Mouse (Mus musculus) macrophage (primary cell): ENCODE measurements around the gene 1600002K03Rik. TPM values are rescaled to one million over a fixed set of nuclear protein-coding genes. Genes with fewer than 3 reads are reported as not detected.

ENCODE experiments used
- H3K27ac ChIP-seq: fragments of 350-480 bp; formaldehyde crosslinking; 2 replicates; pipeline ENCODE4 v1.9.0; 2021
- H3K36me3 ChIP-seq: fragments of 350-480 bp; formaldehyde crosslinking; 2 replicates; pipeline ENCODE4 v1.9.0; 2021; ENCODE audit errors: inconsistent target
- H3K4me3 ChIP-seq: fragments of 350-480 bp; formaldehyde crosslinking; 2 replicates; pipeline ENCODE4 v1.9.0; 2021; ENCODE audit errors: inconsistent target
- H3K79me2 ChIP-seq: fragments of 350-480 bp; formaldehyde crosslinking; 2 replicates; pipeline ENCODE4 v1.9.0; 2021; ENCODE audit errors: inconsistent target
- WGBS: methylation state at CpG from one replicate; pipeline ENCODE4 v1.1.7; 2026; ENCODE audit warnings: inconsistent platforms; ENCODE audit not compliant: missing documents; 5-methylcytosine and 5-hydroxymethylcytosine counted together
- polyA plus RNA-seq: library from polyadenylated mRNA; stranded (reverse); fragments of 250-400 nt; gene quantifications from 3 replicates; pipeline ENCODE4 v1.2.4, GENCODE M21; 2018; ENCODE audit warnings: inconsistent platforms

1600002K03Rik gene
- polyA plus RNA-seq, 1 experiment from 2014 or later: 4.4 TPM

- Histone ChIP-seq H3K4me3 (no peak overlapping the region; the same call in 1 of the 2 replicates), H3K36me3 (no peaks in the 10 kb centered on the region), H3K27ac (no peak overlapping the region), H3K79me2 (peaks cover 6% of the 10 kb centered on the region)
- 38% methylated on average over 23 of the region's 33 CpGs for WGBS
Observed at GRCm38 (mm10) chr10:80137626-80138552, 34.9 kb upstream of the 1600002K03Rik start.

DNA sequence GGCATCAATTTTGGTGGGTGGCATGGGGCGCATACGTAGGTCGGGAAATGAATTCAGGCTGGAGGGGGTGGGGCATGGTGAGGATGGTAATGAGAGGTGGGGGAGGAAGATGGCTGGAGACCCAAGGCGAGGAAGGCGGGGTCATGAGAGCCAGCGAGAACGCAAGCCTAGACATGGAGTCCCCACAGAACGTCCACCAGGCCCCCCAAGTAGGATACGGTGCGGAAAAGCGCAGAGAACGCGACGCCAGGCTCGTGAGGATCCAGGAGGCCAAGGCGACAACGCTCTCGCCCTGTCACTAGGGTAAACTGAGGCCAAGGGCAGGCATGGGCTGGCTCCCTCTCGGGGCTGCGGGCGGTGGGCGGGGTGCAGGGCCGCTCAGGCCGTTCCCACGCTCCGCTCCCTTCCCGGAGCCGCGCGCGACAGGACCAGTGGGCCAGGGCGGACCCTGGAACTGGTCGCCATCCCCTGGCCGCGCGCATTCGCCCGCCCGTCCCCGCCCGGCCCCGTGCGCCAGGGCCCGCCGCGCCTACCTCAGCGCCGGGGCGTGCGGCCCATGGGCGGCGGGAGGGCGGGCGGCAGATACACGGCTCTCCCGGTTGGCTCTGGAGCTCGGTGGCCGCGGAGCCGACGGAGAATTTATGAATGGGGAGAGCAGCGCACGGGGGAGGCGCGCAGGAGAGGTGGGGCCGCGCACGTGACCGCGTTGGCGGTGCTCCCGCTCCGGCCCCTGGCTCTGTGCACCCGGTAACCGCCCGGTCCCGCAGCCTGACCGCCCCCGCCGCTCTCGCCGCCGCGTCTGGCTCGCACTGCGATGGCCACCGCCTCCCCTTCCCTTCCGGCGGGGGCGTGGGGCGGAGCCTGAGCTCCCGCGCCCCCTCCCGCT lies 33.9 kb upstream of the 1600002K03Rik start, which contains the start of gene Atp5d:
TSS of gene Atp5d (plus strand) at position 80 of the 886 bp plus-strand sequence.
- H3K79me2 ChIP-seq: peaks cover 15% of the 10 kb centered on the region
- no peak within 1 kb of the TSS for H3K27ac ChIP-seq
- no peak within 1 kb of the TSS; the same call in 1 of the 2 replicates for H3K4me3 ChIP-seq
- 2% methylated on average over 79 of the region's 94 CpGs for WGBS
- H3K36me3 ChIP-seq: no peaks in the 10 kb centered on the region; the same call in 1 of the 2 replicates

DNA sequence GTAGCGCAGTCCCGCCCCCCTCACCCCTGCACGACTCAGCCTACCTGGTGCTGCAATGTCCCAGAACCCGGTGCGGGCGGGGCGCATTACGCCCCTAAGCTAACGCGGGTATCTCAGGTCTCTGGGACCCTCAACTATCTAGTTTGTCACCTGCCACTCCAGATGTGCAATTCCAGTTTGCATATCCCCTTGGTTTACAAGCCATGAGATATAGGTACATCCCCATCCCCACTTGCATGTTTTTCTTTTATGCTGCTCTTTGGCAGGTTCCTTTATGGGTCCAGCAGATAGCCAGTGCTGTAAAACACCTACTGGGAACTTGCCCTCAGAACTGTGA lies 33.3 kb upstream of the 1600002K03Rik start:
- no peak overlapping the region for H3K27ac ChIP-seq
- no peak overlapping the region; the same call in 1 of the 2 replicates for H3K4me3 ChIP-seq
- peaks cover 6% of the 10 kb centered on the region for H3K36me3 ChIP-seq
- H3K79me2 ChIP-seq: peaks cover 21% of the 10 kb centered on the region
- 2% methylated on average over 10 of the region's 10 CpGs for WGBS

DNA sequence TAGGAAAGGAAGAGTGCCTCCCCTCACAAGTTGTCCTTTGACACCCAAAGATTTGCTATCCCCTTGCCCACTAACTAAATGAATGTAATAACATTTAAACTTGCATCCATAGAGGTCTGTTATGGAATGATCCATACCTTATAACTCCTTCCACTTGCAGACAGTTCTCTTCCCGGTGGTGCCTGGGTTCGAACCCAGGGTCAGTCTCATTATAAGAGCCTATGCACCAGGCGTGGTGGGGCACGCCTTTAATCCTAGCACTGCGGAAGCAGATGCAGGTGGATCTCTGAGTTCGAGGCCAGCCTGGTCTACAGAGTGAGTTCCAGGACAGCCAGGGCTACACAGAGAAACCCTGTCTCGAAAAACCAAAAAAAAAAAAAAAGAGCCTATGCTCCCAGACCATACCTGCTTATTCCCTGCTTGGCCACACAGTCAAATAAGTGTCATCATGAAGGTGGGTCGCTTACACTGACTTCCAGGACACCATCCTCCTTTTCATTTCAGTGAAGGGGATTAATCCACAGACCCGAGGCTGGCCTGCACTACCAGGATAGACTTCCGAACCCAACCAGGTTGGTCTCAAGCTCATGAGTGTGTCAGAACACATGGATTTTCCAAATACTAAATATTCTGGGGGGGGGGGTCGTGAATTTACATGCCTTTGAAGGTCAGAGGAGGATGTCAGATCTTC lies 32.6 kb upstream of the 1600002K03Rik start:
- H3K79me2 ChIP-seq: peaks cover 28% of the 10 kb centered on the region
- H3K27ac ChIP-seq: no peak overlapping the region
- 87% methylated on average over 11 of the region's 11 CpGs for WGBS
- H3K36me3 ChIP-seq: peaks cover 12% of the 10 kb centered on the region
- H3K4me3 ChIP-seq: no peak overlapping the region

GRCm38 (mm10) chr10:80140666-80141035 lies 32.1 kb upstream of the 1600002K03Rik start, which contains the start of gene Cbarp:
Gene Cbarp (minus strand): TSS chr10:80140835.
- peak within 1 kb of the TSS; percentile 35 for H3K27ac ChIP-seq
- H3K36me3 ChIP-seq: peaks cover 12% of the 10 kb centered on the region
- 86% methylated on average over 10 of the region's 10 CpGs for WGBS
- peak within 1 kb of the TSS; percentile 73 for H3K4me3 ChIP-seq
- H3K79me2 ChIP-seq: peaks cover 33% of the 10 kb centered on the region

- under 1% methylated on average over 29 of the region's 29 CpGs for WGBS
- Histone ChIP-seq H3K4me3 (peak overlapping the region; percentile 73; the same call in 1 of the 2 replicates), H3K79me2 (peaks cover 39% of the 10 kb centered on the region), H3K27ac (peak overlapping the region; percentile 35), H3K36me3 (peaks cover 12% of the 10 kb centered on the region)
Observed at GRCm38 (mm10) chr10:80141243-80141642, 31.5 kb upstream of the 1600002K03Rik start.

DNA sequence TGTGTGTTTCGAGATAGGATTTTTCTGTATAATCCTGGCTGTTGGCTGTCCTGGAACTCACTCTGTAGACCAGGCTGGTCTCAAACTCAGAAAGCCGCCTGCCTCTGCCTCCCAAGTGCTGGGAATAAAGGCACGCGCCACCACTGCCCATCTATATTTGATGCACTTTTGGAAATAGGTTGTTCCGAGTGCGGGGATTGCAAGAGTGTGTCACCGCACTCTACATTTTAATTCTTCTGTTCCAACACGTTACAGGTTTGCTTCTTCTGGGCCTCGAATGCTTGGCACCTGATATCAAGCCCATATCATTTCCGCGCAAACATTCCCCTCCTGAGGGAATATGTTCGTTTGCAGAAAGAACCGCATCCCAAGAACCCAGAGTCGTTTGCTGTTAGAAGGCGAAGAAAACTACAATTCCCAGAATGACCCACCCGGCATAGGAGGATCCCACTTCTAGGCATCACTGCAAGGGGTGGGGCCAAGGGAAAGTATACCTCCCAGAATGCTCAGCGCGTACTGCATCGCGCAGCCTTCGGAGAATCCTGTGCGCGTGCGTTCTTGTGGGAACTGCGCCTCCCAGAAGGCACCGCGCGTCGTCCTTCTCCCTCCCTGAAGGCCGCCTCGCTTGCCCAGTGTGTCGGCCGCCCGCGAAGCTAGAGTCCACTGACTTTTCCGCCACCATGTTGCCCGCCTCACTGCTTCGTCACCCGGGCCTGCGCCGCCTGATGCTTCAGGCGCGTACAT lies 30.8 kb upstream of the 1600002K03Rik start:
- WGBS: under 1% methylated on average over 43 of the region's 43 CpGs

DNA sequence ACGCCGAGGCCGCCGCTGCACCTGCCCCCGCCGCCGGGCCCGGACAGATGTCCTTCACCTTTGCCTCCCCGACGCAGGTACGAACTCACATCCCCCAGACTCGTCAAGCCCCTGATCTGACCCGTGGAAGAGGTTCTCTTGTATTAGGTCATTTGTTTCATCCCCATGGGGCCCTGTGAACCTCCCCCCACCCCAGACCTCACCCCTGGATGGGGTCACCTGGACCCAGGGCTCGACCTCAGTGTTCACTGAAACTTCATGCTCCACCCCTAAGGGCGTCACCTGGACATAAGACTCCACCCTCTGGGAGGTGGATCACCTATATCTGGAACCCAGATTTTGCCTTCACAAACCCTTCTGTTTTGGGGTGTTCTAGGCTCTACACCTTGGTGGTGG lies 30.2 kb upstream of the 1600002K03Rik start:
- H3K79me2 ChIP-seq: peaks cover 46% of the 10 kb centered on the region
- peak overlapping the region; percentile 73 for H3K4me3 ChIP-seq
- peaks cover 12% of the 10 kb centered on the region for H3K36me3 ChIP-seq
- H3K27ac ChIP-seq: peak overlapping the region; percentile 43
- WGBS: under 1% methylated on average over 15 of the region's 15 CpGs

More for the DNA sequence above, 30.8 kb upstream of the 1600002K03Rik start:
- peaks cover 46% of the 10 kb centered on the region for H3K79me2 ChIP-seq
- H3K36me3 ChIP-seq: peaks cover 12% of the 10 kb centered on the region
- H3K4me3 ChIP-seq: peak overlapping the region; percentile 73
- peak overlapping the region; percentile 13 for H3K27ac ChIP-seq

- WGBS: 89% methylated on average over 7 of the region's 7 CpGs
- peaks cover 46% of the 10 kb centered on the region for H3K79me2 ChIP-seq
- H3K4me3 ChIP-seq: no peak overlapping the region
- H3K36me3 ChIP-seq: peaks cover 12% of the 10 kb centered on the region
- H3K27ac ChIP-seq: no peak overlapping the region
Observed at GRCm38 (mm10) chr10:80143664-80144063, 29.1 kb upstream of the 1600002K03Rik start.

GRCm38 (mm10) chr10:80144159-80144558 lies 28.6 kb upstream of the 1600002K03Rik start:
- peaks cover 46% of the 10 kb centered on the region for H3K79me2 ChIP-seq
- 93% methylated on average over 10 of the region's 12 CpGs for WGBS
- no peak overlapping the region for H3K27ac ChIP-seq
- peaks cover 12% of the 10 kb centered on the region for H3K36me3 ChIP-seq
- no peak overlapping the region for H3K4me3 ChIP-seq

GRCm38 (mm10) chr10:80144864-80145838 lies 27.6 kb upstream of the 1600002K03Rik start:
- H3K36me3 ChIP-seq: peaks cover 12% of the 10 kb centered on the region
- no peak overlapping the region for H3K27ac ChIP-seq
- no peak overlapping the region for H3K4me3 ChIP-seq
- H3K79me2 ChIP-seq: peaks cover 51% of the 10 kb centered on the region
- 82% methylated on average over 20 of the region's 20 CpGs for WGBS

DNA sequence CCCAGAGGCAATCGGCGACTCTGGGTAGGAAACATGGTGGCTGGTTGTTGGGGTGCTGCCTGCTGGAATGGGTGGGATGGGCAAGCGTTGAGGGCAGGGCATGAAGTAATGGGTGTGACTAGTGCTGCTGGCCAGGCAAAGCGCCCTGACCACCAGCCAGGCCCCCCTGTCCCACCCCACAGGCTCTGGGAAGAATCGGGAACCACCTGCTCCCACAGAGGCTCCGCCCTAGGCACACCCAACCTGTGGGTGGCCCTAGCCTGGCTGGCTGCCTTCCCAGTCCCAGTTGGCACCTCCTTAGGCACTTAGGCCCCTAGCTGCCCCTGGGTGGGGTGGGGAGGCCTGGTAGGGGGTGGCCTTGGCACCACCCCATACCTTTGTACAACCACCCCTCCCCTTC lies 26.8 kb upstream of the 1600002K03Rik start:
- Histone ChIP-seq H3K79me2 (peaks cover 57% of the 10 kb centered on the region), H3K27ac (no peak overlapping the region), H3K36me3 (peaks cover 12% of the 10 kb centered on the region), H3K4me3 (no peak overlapping the region)
- 74% methylated on average over 6 of the region's 6 CpGs for WGBS
